Mouse (Mus musculus): ENCODE measurements at regions not wholly inside any gene's neighbourhood (a gene's known extent, or its start where the extent isn't known, plus 50 kb on each side); places are given as distances from the start of the nearest gene placed in this dataset.
"Not testable (repeated sequence)": the region's sequence is repeated elsewhere in the genome, so short reads cannot be mapped to it uniquely, and the experiment has no call there.

- no peak for DNase-seq
Observed at GRCm38 (mm10) chr17:35758769-35759168, 54.3 kb upstream of the Ddr1 start.

- DNase-seq, result no peak
Observed at GRCm38 (mm10) chr17:35759740-35760139, 55.3 kb upstream of the Ddr1 start.

GRCm38 (mm10) chr17:35762614-35763013 lies 58.2 kb upstream of the Ddr1 start:
- DNase-seq, result no peak

GRCm38 (mm10) chr17:35763101-35763500 lies 58.4 kb upstream of the Ier3 start:
- no peak for DNase-seq

- no peak for DNase-seq
Observed at GRCm38 (mm10) chr17:35763866-35764265, 57.6 kb upstream of the Ier3 start.

GRCm38 (mm10) chr17:35766406-35766805 lies 55.1 kb upstream of the Ier3 start:
- DNase-seq, result no peak

GRCm38 (mm10) chr17:35769175-35769960 lies 52.1 kb upstream of the Ier3 start:
- DNase-seq, result peak; percentile 43

- not testable (repeated sequence) for DNase-seq
Observed at GRCm38 (mm10) chr17:35769961-35770276, 51.6 kb upstream of the Ier3 start.

GRCm38 (mm10) chr17:35770599-35770998 lies 50.9 kb upstream of the Ier3 start:
- DNase-seq, result no peak

- peak; percentile 54 for DNase-seq
Observed at GRCm38 (mm10) chr17:35771656-35772405, 49.7 kb upstream of the Ier3 start.
